Mouse (Mus musculus) C2C12 (cell line): Measurements from ENCODE around the gene Insig1.

ENCODE experiments used
- CTCF ChIP-seq: IDR thresholded peaks from one replicate; pipeline ENCODE4 v1.5.1; 2011; ENCODE audit not compliant: control insufficient read depth, insufficient read depth, insufficient read length
- MYOD1 ChIP-seq: IDR thresholded peaks from one replicate; pipeline ENCODE4 v1.6.1; 2011; ENCODE audit warnings: low read depth; ENCODE audit not compliant: control insufficient read depth, insufficient read length
- USF1 ChIP-seq: IDR thresholded peaks from one replicate; pipeline ENCODE4 v1.6.1; 2011; ENCODE audit warnings: low read depth, mild to moderate bottlenecking, control low read depth, moderate library complexity

DNA sequence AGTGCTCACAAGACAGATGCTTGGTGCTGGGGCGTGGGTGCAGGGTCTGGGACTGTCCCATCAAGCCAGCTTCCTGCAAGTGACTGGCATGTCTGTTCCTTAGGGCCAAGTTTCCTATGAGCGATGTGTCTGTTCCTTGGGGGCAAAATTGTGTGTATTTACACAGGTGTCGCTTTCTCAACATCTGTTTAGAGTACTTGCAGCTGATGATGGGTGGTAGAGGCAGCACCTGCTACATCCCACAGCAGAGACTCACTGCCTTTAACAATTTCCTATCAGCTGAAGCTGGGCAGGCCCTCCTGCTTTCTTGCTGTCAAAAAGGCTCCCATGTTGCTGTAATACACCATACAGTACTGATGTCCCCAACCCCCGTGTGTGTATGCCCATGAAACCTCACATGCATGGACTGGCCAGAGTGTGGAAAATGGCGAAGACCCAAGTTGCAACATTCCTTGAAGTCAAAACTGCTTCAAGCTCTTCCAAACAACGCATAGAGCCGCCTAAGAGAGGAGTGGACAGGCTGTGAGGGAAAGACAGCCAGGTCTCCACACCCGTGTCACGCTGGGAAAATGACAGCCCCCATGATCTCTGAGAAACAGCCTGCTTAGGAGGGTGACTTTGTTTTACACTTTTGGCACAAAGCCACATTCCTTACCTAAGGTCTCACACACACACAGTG lies 875 bp upstream of the Insig1 start:
- TF ChIP-seq CTCF (no peak), USF1 (no peak), MYOD1 (no peak)
